Mouse (Mus musculus) forebrain, embryonic 10.5 days (tissue): Measurements from ENCODE around the gene Midn. TPM values are rescaled to one million over a fixed set of nuclear protein-coding genes. Genes with fewer than 3 reads are reported as not detected.

Experiments used
- DNase-seq: peaks from one replicate; pipeline ENCODE4 v3.0.0-alpha.2; 2017; ENCODE audit warnings: low spot score; ENCODE audit errors: extremely low spot score
- H3K27ac ChIP-seq: fragments of 300-500 bp; sonication (generic); 2 replicates; pipeline ENCODE4 v1.5.1; 2016; ENCODE audit warnings: mild to moderate bottlenecking
- H3K27me3 ChIP-seq: fragments of 300-500 bp; sonication (generic); 2 replicates; pipeline ENCODE4 v1.6.1; 2016; ENCODE audit warnings: mild to moderate bottlenecking; ENCODE audit not compliant: poor library complexity, severe bottlenecking
- H3K36me3 ChIP-seq: fragments of 300-500 bp; sonication (generic); replicated peaks from 2 replicates; pipeline ENCODE4 v1.6.1; 2016; ENCODE audit warnings: mild to moderate bottlenecking, moderate library complexity
- H3K4me1 ChIP-seq: fragments of 300-500 bp; sonication (generic); 2 replicates; pipeline ENCODE4 v1.6.1; 2016
- H3K4me3 ChIP-seq: fragments of 300-500 bp; sonication (generic); 2 replicates; pipeline ENCODE4 v1.5.1; 2016; ENCODE audit warnings: mild to moderate bottlenecking, moderate library complexity
- H3K9me3 ChIP-seq: fragments of 300-500 bp; sonication (generic); 2 replicates; pipeline ENCODE4 v1.6.1; 2016; ENCODE audit warnings: mild to moderate bottlenecking, moderate library complexity
- WGBS: fragments of 180-500 bp; shearing (Covaris S2); methylation state at CpG from one replicate; pipeline ENCODE4 v1.1.7; 2016; 5-methylcytosine and 5-hydroxymethylcytosine counted together
- polyA plus RNA-seq: library from polyadenylated mRNA; unstranded; fragments of >200 nt; fragmentation: Nextera tagmentation; extraction: Ambion mirVana; gene quantifications from 2 replicates; pipeline ENCODE4 v1.2.1, GENCODE M21; 2016

Gene Midn
- polyA plus RNA-seq, 1 experiment from 2014 or later = 19.1 TPM

- peak; percentile 46 for DNase-seq
- 28% methylated on average over 27 of the region's 27 CpGs for WGBS
- Histone ChIP-seq H3K36me3 (peaks cover 98% of the 10 kb centered on the region), H3K4me1 (peaks cover 44% of the 10 kb centered on the region), H3K27me3 (peaks cover 71% of the 10 kb centered on the region), H3K9me3 (no peaks in the 10 kb centered on the region), H3K4me3 (peak overlapping the region; percentile 36), H3K27ac (peak overlapping the region; percentile 54; the same call in 1 of the 2 replicates)
These were observed 16.1 kb upstream of the Midn start for GRCm38 (mm10) chr10:80131952-80132350.

- peaks cover 85% of the 10 kb centered on the region for H3K27me3 ChIP-seq
- H3K4me3 ChIP-seq = peak overlapping the region; percentile 36; the same call in 1 of the 2 replicates
- no peaks in the 10 kb centered on the region for H3K9me3 ChIP-seq
- peaks cover 84% of the 10 kb centered on the region for H3K36me3 ChIP-seq
- peaks cover 58% of the 10 kb centered on the region for H3K4me1 ChIP-seq
- H3K27ac ChIP-seq = no peak overlapping the region
- 81% methylated on average over 8 of the region's 8 CpGs for WGBS
- no peak for DNase-seq
These were observed 14.7 kb upstream of the Midn start for GRCm38 (mm10) chr10:80133226-80133849.

GRCm38 (mm10) chr10:80134421-80134820 lies 13.7 kb upstream of the Midn start:
- WGBS = 91% methylated on average over 9 of the region's 9 CpGs
- Histone ChIP-seq H3K4me3 (0 out of 2 replicates have a peak overlapping the region, but pooled peaks have one; percentile 5), H3K4me1 (peaks cover 69% of the 10 kb centered on the region), H3K9me3 (no peaks in the 10 kb centered on the region), H3K27ac (no peak overlapping the region), H3K36me3 (peaks cover 73% of the 10 kb centered on the region), H3K27me3 (peaks cover 89% of the 10 kb centered on the region)
- no peak for DNase-seq

DNA sequence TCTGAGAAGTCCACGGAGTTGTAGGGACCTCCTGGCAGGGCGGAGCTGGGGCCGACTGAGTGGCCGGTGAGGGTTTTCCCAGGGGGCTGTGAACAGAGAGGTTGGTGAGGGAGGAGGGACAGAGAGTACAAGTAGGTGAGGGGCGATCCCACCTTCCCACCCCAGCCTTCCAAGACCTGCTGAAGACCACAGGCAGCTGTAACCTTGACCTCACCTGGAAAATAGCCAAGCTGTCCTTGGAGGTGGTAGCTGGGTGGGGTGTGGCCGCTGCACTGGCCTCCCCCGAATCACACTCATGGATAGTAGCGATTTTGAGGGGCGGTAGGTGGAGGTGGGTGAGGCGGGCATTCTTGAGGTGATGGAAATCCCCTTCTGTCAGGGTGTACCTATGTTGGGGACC lies 12.9 kb upstream of the Midn start:
- no peak overlapping the region for H3K27ac ChIP-seq
- H3K9me3 ChIP-seq = no peaks in the 10 kb centered on the region
- H3K36me3 ChIP-seq = peaks cover 66% of the 10 kb centered on the region
- peaks cover 69% of the 10 kb centered on the region for H3K4me1 ChIP-seq
- WGBS = 90% methylated on average over 10 of the region's 10 CpGs
- H3K27me3 ChIP-seq = peaks cover 92% of the 10 kb centered on the region
- DNase-seq = no peak
- 0 out of 2 replicates have a peak overlapping the region, but pooled peaks have one; percentile 5 for H3K4me3 ChIP-seq

DNA sequence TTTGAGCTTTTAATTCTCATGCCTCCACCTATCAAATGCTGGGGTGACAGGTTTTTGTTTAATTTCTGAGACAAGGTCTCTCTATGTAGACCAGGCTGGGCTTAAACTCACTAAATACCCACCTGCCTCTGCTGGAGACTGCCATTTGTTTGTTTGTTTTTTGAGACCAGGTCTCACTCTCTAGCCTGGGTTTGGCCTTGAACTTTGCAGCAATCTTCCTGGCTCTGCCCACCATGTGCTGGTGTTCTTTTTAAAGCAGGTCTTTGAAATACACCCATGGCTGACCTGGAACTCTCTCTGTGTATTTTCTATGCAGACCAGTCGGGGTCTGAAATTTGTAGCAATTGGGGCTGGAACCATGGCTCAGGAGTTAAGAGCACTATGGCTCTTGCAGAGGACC lies 12.4 kb upstream of the Midn start:
- H3K4me1 ChIP-seq = peaks cover 70% of the 10 kb centered on the region
- H3K36me3 ChIP-seq = peaks cover 61% of the 10 kb centered on the region

DNA sequence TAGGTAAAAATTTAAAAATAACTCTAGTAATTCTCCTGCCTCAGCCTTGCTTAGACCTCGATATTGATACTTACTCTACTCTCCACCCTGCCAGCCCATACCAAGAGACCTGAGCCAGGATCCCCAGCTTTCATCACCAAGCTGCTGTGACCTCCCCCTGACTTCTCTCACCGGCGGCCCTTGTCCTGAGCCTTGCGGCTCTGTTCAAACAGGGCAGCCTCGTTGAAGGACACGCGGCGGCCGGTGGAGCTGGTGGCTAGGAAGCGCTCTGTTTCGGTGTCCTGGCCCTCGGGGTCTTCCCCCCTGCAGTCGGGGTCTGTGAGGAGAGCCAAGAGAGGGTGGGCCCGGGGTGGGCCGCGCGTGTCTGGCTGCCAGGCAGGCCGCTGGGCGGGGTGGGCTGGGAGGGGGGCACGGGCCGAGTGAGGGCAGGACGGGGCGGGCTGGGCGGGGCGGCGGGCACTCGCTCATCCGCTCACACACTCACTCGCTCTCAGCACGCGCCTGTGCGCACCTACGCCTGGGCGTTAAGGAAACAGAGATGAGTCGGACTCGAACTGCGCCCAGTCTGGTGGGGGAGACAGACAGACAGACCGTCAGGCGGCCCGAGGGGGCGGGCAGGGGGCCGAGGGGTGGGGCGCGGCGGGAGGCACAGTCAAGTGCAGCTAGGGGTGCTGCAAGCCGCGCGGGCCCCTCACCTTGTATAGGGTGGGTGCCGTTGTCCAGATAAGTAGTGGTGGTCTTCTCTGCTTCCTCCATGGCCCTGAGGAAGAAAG lies 11.7 kb upstream of the Midn start:
- peaks cover 70% of the 10 kb centered on the region for H3K4me1 ChIP-seq
- H3K27me3 ChIP-seq = peaks cover 83% of the 10 kb centered on the region
- peaks cover 54% of the 10 kb centered on the region for H3K36me3 ChIP-seq
- DNase-seq = no peak
- WGBS = 14% methylated on average over 47 of the region's 49 CpGs
- peak overlapping the region; percentile 67 for H3K4me3 ChIP-seq
- H3K27ac ChIP-seq = peak overlapping the region; percentile 91
- H3K9me3 ChIP-seq = no peaks in the 10 kb centered on the region

More for the DNA sequence above, 12.4 kb upstream of the Midn start:
- Histone ChIP-seq H3K27me3 (peaks cover 90% of the 10 kb centered on the region), H3K27ac (no peak overlapping the region), H3K4me3 (peak overlapping the region; percentile 67; the same call in 1 of the 2 replicates), H3K9me3 (no peaks in the 10 kb centered on the region)
- no peak for DNase-seq
- 89% methylated on average over 1 of the region's 1 CpGs for WGBS

DNA sequence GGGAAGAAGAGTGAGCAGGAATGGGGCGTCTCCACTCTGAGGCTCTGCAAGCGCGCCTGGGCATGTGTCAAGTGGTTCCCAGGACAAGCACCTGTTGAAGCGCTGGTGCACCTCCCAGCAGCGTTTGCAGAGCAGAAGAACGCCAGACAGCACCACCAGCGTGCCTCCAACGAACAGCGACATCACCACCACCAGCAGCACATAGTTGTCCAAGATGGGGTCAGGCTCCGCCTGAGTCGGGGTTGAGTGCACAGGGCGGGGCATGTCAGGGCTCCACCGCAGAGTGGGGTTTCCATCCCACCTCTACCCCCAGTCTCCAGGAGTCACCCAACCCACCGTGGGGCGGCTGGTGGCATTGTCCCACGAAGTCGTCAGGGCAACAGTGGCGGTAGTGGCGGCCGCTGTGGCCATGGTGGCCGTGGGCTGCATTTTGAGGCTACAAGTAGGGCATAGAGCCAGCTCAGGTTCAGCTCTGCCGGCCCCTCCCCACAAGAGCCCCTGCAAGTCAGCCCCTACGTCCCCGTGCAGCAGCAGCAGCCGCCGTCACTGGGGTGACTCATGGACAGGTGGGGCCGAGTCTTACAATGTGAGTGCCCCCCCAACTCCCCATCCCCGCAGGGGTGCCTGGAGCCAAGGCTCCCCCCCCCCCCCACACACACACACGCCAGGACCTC lies 11.0 kb upstream of the Midn start:
- 3% methylated on average over 29 of the region's 29 CpGs for WGBS
- Histone ChIP-seq H3K4me3 (peak overlapping the region; percentile 67), H3K4me1 (peaks cover 70% of the 10 kb centered on the region), H3K9me3 (no peaks in the 10 kb centered on the region), H3K27ac (peak overlapping the region; percentile 91), H3K36me3 (peaks cover 46% of the 10 kb centered on the region), H3K27me3 (peaks cover 76% of the 10 kb centered on the region)
- DNase-seq = peak; percentile 51

DNA sequence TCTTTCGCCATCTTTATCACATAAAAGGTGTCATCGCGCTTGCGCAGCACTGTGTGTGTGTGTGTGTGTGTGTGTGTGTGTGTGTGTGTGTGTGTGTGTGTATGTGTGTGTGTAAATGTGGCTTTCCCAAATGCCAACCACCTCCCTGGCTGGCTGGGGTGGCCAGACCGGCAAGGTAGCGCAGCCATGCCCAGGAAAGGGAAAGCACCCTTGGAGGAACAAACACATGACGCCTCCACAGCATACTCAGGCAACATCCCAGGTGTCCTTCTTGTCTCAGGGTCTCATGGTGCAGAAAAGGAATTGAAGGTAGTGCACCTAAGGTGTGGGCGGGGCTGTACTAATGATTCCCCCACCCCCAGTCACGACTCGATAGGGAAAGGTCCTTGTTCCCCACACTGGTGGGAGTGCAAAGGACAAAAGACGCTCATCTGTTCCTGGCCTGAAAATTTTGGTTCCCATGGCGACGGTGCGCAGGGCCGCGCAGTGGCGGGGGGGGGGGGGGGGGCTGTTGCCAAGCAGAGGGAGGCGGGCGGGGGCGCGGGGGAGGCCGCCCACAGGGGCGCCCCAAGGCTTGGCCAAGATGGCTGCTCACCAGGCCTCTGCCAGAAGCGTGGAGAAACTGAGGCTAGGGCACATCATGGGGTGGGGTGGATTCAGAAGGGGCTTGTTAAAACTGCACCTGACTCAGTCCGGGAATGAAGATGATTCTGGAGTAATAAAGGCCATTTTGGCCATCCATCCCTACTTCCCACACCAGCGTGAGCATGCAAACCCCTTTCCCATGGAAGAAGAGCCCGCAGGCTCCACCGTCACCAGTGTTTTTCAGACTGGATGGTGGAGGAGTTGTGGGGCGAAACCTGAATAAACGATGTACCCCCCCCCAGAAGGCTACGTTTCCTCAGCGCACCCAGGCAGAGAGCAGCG lies 10.2 kb upstream of the Midn start:
- WGBS = 2% methylated on average over 30 of the region's 33 CpGs
- no peaks in the 10 kb centered on the region for H3K9me3 ChIP-seq
- H3K4me3 ChIP-seq = peak overlapping the region; percentile 67
- H3K36me3 ChIP-seq = peaks cover 38% of the 10 kb centered on the region
- peak; percentile 53 for DNase-seq
- H3K27ac ChIP-seq = peak overlapping the region; percentile 91
- H3K4me1 ChIP-seq = peaks cover 70% of the 10 kb centered on the region
- H3K27me3 ChIP-seq = peaks cover 68% of the 10 kb centered on the region

- DNase-seq = peak; percentile 64
- peaks cover 36% of the 10 kb centered on the region for H3K36me3 ChIP-seq
- WGBS = under 1% methylated on average over 93 of the region's 94 CpGs
These were observed 9.3 kb upstream of the Midn start, which contains the start of gene Atp5d for GRCm38 (mm10) chr10:80138553-80139438. Atp5d (plus strand) TSS chr10:80138632.

DNA sequence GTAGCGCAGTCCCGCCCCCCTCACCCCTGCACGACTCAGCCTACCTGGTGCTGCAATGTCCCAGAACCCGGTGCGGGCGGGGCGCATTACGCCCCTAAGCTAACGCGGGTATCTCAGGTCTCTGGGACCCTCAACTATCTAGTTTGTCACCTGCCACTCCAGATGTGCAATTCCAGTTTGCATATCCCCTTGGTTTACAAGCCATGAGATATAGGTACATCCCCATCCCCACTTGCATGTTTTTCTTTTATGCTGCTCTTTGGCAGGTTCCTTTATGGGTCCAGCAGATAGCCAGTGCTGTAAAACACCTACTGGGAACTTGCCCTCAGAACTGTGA lies 8.7 kb upstream of the Midn start:
- 2% methylated on average over 9 of the region's 10 CpGs for WGBS
- Histone ChIP-seq H3K4me3 (peak overlapping the region; percentile 67), H3K36me3 (peaks cover 36% of the 10 kb centered on the region), H3K27ac (peak overlapping the region; percentile 91), H3K4me1 (peaks cover 78% of the 10 kb centered on the region), H3K9me3 (no peaks in the 10 kb centered on the region), H3K27me3 (peaks cover 53% of the 10 kb centered on the region)
- no peak for DNase-seq

More at GRCm38 (mm10) chr10:80138553-80139438, 9.3 kb upstream of the Midn start, which contains the start of gene Atp5d:
- peak within 1 kb of the TSS; percentile 67 for H3K4me3 ChIP-seq
- H3K9me3 ChIP-seq = no peaks in the 10 kb centered on the region
- peak within 1 kb of the TSS; percentile 91 for H3K27ac ChIP-seq
- H3K27me3 ChIP-seq = peaks cover 59% of the 10 kb centered on the region
- peaks cover 74% of the 10 kb centered on the region for H3K4me1 ChIP-seq

GRCm38 (mm10) chr10:80139975-80140665 lies 8.0 kb upstream of the Midn start:
- no peak for DNase-seq
- Histone ChIP-seq H3K27me3 (peaks cover 45% of the 10 kb centered on the region), H3K27ac (peak overlapping the region; percentile 85; the same call in 1 of the 2 replicates), H3K4me1 (peaks cover 85% of the 10 kb centered on the region), H3K9me3 (no peaks in the 10 kb centered on the region), H3K4me3 (peak overlapping the region; percentile 95), H3K36me3 (peaks cover 36% of the 10 kb centered on the region)
- 73% methylated on average over 11 of the region's 11 CpGs for WGBS
